Comparison of ENCODE assay signal across 23 mouse cellular contexts in the genomic region with DNA sequence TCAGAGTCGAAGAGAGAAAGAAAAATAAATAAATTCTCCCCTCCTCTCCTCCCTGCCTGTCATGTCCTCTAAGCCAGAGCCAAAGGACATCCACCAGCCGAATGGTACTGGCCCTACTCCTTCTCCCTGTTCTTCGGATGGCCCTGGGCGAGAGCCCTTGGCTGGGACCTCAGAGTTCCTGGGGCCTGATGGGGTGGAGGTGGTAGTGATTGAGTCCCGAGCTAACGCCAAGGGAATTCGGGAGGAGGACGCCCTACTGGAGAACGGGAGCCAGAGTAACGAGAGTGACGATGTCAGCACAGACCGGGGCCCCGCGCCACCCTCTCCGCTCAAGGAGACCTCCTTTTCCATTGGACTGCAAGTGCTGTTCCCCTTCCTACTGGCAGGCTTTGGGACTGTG. TPM values are rescaled to one million over a fixed set of nuclear protein-coding genes. Genes with fewer than 3 reads are reported as not detected.
DNase-seq lines count a peak whose midpoint lies in the region; ATAC-seq and TF ChIP-seq lines count a peak whose summit lies in the region.
"Had no signal": no experiment of that assay in that cellular context is flagged by ENCODE, and none has a peak within 500 bp of the region (broad histone marks: within the 10 kb centered on the region; RNA-seq: fewer than 3 reads in every experiment).

No protein-coding gene starts in this region.

- TF ChIP-seq CTCF in gastrocnemius, adult 2 months (IDR thresholded peaks at IDR 0.05): no peak

- ATAC-seq in limb, embryonic 13.5 days (ENCODE audit: low FRiP score, low read depth): no peak
- ATAC-seq in neural tube, embryonic 15.5 days (ENCODE audit: low FRiP score): no peak
- ATAC-seq: forebrain, embryonic 13.5 days; liver, embryonic 12.5 days had no signal

- WGBS in limb, embryonic 13.5 days: 87% methylated on average over 15 of the region's 15 CpGs
- WGBS in limb, embryonic 10.5 days: 87% methylated on average over 15 of the region's 15 CpGs
- WGBS in neural tube, embryonic 15.5 days: 91% methylated on average over 15 of the region's 15 CpGs

- 0 out of 2 replicates have a peak overlapping the region, but pooled peaks have one; percentile 0 for H3K4me2 ChIP-seq in limb, embryonic 13.5 days (replicated peaks)
- peak overlapping the region; percentile 71; the same call in 1 of the 2 replicates for H3K4me2 ChIP-seq in neural tube, embryonic 15.5 days
- H3K4me2 ChIP-seq: heart, embryonic 13.5 days; liver, embryonic 12.5 days; midbrain, embryonic 12.5 days had no signal

- peak; percentile 45 for DNase-seq in gastrocnemius, adult 2 months
- DNase-seq in gastrocnemius, postnatal 10 days: no peak
- DNase-seq in heart, postnatal 36 days: peak; percentile 28 to 31
- DNase-seq in heart, adult 8-10 months (ENCODE audit: low spot score): no peak
- DNase-seq in limb, embryonic 10.5 days (ENCODE audit: low spot score): no peak
- DNase-seq: adrenal gland, adult 2 months; B cell, adult 2 months; cerebellum, adult 11 months; kidney, adult 2 months; lung, adult 18-20 months; right cerebral cortex, postnatal 4 days; thymus, postnatal 14 days had no signal

- H3K27ac ChIP-seq in gastrocnemius, adult 2 months: peak overlapping the region; percentile 98
- H3K27ac ChIP-seq in limb, embryonic 13.5 days: no peak overlapping the region
- H3K27ac ChIP-seq in limb, embryonic 10.5 days: no peak overlapping the region
- no peak overlapping the region for H3K27ac ChIP-seq in neural tube, embryonic 15.5 days (replicated peaks)
- H3K27ac ChIP-seq: forebrain, embryonic 13.5 days; heart, embryonic 13.5 days; kidney, postnatal 0 days; limb, embryonic 12.5 days; liver, embryonic 12.5 days; midbrain, embryonic 12.5 days had no signal

- peaks cover 54% of the 10 kb centered on the region for H3K4me1 ChIP-seq in limb, embryonic 13.5 days
- peaks cover 37% of the 10 kb centered on the region for H3K4me1 ChIP-seq in limb, embryonic 10.5 days
- peaks cover 56% of the 10 kb centered on the region for H3K4me1 ChIP-seq in neural tube, embryonic 15.5 days

- peak overlapping the region; percentile 42 for H3K4me3 ChIP-seq in gastrocnemius, adult 2 months
- no peak overlapping the region for H3K4me3 ChIP-seq in limb, embryonic 13.5 days
- H3K4me3 ChIP-seq in limb, embryonic 10.5 days: no peak overlapping the region
- H3K4me3 ChIP-seq in neural tube, embryonic 15.5 days (replicated peaks): no peak overlapping the region
- H3K4me3 ChIP-seq: forebrain, embryonic 13.5 days; heart, embryonic 13.5 days; limb, embryonic 12.5 days; liver, embryonic 12.5 days; midbrain, embryonic 12.5 days had no signal

- H3K27me3 ChIP-seq in limb, embryonic 13.5 days: no peaks in the 10 kb centered on the region
- H3K27me3 ChIP-seq in limb, embryonic 10.5 days (ENCODE audit: low read depth, poor library complexity, severe bottlenecking): no peaks in the 10 kb centered on the region
- no peaks in the 10 kb centered on the region for H3K27me3 ChIP-seq in neural tube, embryonic 15.5 days (replicated peaks)
- H3K27me3 ChIP-seq: forebrain, embryonic 13.5 days; heart, embryonic 13.5 days; limb, embryonic 12.5 days; liver, embryonic 12.5 days had no signal

- H3K36me3 ChIP-seq in limb, embryonic 13.5 days: peaks cover 52% of the 10 kb centered on the region
- H3K36me3 ChIP-seq in limb, embryonic 10.5 days: peaks cover 57% of the 10 kb centered on the region
- 0 out of 2 replicates have a peak, but pooled peaks cover 3% of the 10 kb centered on the region for H3K36me3 ChIP-seq in neural tube, embryonic 15.5 days

- intact Hi-C loops in gastrocnemius, adult 2 months (cut with DNase I): no loop called here
- intact Hi-C loops in heart, postnatal 36 days (cut with DNase I): no loop called here

- H3K9me3 ChIP-seq in limb, embryonic 13.5 days: no peaks in the 10 kb centered on the region
- no peaks in the 10 kb centered on the region for H3K9me3 ChIP-seq in limb, embryonic 10.5 days (replicated peaks)
- no peaks in the 10 kb centered on the region for H3K9me3 ChIP-seq in neural tube, embryonic 15.5 days (replicated peaks)
- H3K9me3 ChIP-seq: forebrain, embryonic 13.5 days; heart, embryonic 13.5 days; limb, embryonic 12.5 days; liver, embryonic 12.5 days; midbrain, embryonic 12.5 days had no signal

- peak overlapping the region; percentile 51; the same call in 1 of the 2 replicates for H3K9ac ChIP-seq in limb, embryonic 13.5 days
- no peak overlapping the region for H3K9ac ChIP-seq in neural tube, embryonic 15.5 days (replicated peaks)
- H3K9ac ChIP-seq: forebrain, embryonic 13.5 days; heart, embryonic 13.5 days; limb, embryonic 12.5 days; liver, embryonic 12.5 days had no signal

RNA-seq across cellular contexts. Expression of gene Slc41a1, which starts 3.3 kb away (rescaled TPM):
- 10 to 100 TPM; 34.8 to 56.7 TPM for total RNA-seq in gastrocnemius, adult 2 months (2021)
- total RNA-seq in gastrocnemius, postnatal 10 days (2021): 10 to 100 TPM; 56.1 to 64.2 TPM
- 10 to 100 TPM; 51.7 to 66.5 TPM for total RNA-seq in heart, postnatal 36 days (2021)
- total RNA-seq in heart, adult 8-10 months (2022): 10 to 100 TPM; 51.3 to 79.6 (median 60.3) TPM
- 15.2 and 17.0 TPM in 2 replicates for polyA plus RNA-seq in limb, embryonic 13.5 days (2015; fragmentation: Nextera tagmentation; extraction: Ambion mirVana)
- polyA plus RNA-seq in limb, embryonic 10.5 days (2016; fragmentation: Nextera tagmentation; extraction: Ambion mirVana): 11.1 and 13.0 TPM in 2 replicates
- polyA plus RNA-seq in neural tube, embryonic 15.5 days (2015; fragmentation: Nextera tagmentation; extraction: Ambion mirVana): 15.0 and 16.1 TPM in 2 replicates

RNA-seq across cellular contexts. Expression of gene Pm20d1, which starts 33.4 kb away (rescaled TPM):
- 1 to 10 TPM in 1 of 2 experiments, under 1 TPM in 1; 0.26 to 1.3 TPM for total RNA-seq in gastrocnemius, adult 2 months (2021)
- total RNA-seq in gastrocnemius, postnatal 10 days (2021): 1 to 10 TPM; 1.3 to 1.6 TPM
- total RNA-seq in heart, postnatal 36 days (2021): 1 to 10 TPM; 5.7 to 7.0 TPM
- 10 to 100 TPM in 1 of 4 experiments, 1 to 10 TPM in 3; 7.1 to 10.1 (median 8.0) TPM for total RNA-seq in heart, adult 8-10 months (2022)
- polyA plus RNA-seq in limb, embryonic 13.5 days (2015; fragmentation: Nextera tagmentation; extraction: Ambion mirVana): 0.50 and 0.84 TPM in 2 replicates
- 2.8 and 3.5 TPM in 2 replicates for polyA plus RNA-seq in limb, embryonic 10.5 days (2016; fragmentation: Nextera tagmentation; extraction: Ambion mirVana)
- polyA plus RNA-seq in neural tube, embryonic 15.5 days (2015; fragmentation: Nextera tagmentation; extraction: Ambion mirVana): 0.13 and 1.0 TPM in 2 replicates
- total RNA-seq: hematopoietic stem cell, adult 5-6 weeks; MEL; monocyte, adult 5-6 weeks had no signal

RNA-seq across cellular contexts. Expression of gene Rab29, which starts 36.5 kb away (rescaled TPM):
- 1 to 10 TPM; 5.1 to 7.4 TPM for total RNA-seq in gastrocnemius, adult 2 months (2021)
- 1 to 10 TPM; 7.1 to 8.9 TPM for total RNA-seq in gastrocnemius, postnatal 10 days (2021)
- 10 to 100 TPM; 11.7 to 13.9 TPM for total RNA-seq in heart, postnatal 36 days (2021)
- 10 to 100 TPM in 3 of 4 experiments, 1 to 10 TPM in 1; 8.9 to 13.5 (median 10.5) TPM for total RNA-seq in heart, adult 8-10 months (2022)
- 20.9 and 21.9 TPM in 2 replicates for polyA plus RNA-seq in limb, embryonic 13.5 days (2015; fragmentation: Nextera tagmentation; extraction: Ambion mirVana)
- 6.1 and 8.6 TPM in 2 replicates for polyA plus RNA-seq in limb, embryonic 10.5 days (2016; fragmentation: Nextera tagmentation; extraction: Ambion mirVana)
- 7.2 and 10.5 TPM in 2 replicates for polyA plus RNA-seq in neural tube, embryonic 15.5 days (2015; fragmentation: Nextera tagmentation; extraction: Ambion mirVana)

Comparison
In these comparisons a context has a peak if more than half of its experiments do, and no peak if none do; other contexts are left out.
1. DNase-seq: peak in gastrocnemius, adult 2 months (single experiment) and heart, postnatal 36 days (2 of 2); none in gastrocnemius, postnatal 10 days (single experiment), heart, adult 8-10 months (single experiment) and limb, embryonic 10.5 days (single experiment).